Mouse (Mus musculus) c-Kit-positive CD71-negative TER-119-negative erythroid progenitor cells, embryonic 14.5 days (primary cell): ENCODE data around the gene Gpr180.
"Not testable (repeated sequence)": the region's sequence is repeated elsewhere in the genome, so short reads cannot be mapped to it uniquely, and the experiment has no call there.

Source experiments
- DNase-seq: peaks from one replicate; pipeline ENCODE4 v3.0.0-alpha.2; 2013; ENCODE audit warnings: low read depth

Gene Gpr180

GRCm38 (mm10) chr14:118152294-118152651, 15.3 kb downstream of the Gpr180 start:
- DNase-seq: no peak

GRCm38 (mm10) chr14:118156056-118156455, 19.1 kb downstream of the Gpr180 start:
- DNase-seq: not testable (repeated sequence)

GRCm38 (mm10) chr14:118156740-118157139, 19.8 kb downstream of the Gpr180 start:
- no peak for DNase-seq

GRCm38 (mm10) chr14:118157146-118157545, 20.2 kb downstream of the Gpr180 start:
- DNase-seq: peak; percentile 13

GRCm38 (mm10) chr14:118161751-118162150, 24.8 kb downstream of the Gpr180 start:
- DNase-seq: no peak

- DNase-seq: no peak
These were observed 25.7 kb downstream of the Gpr180 start for GRCm38 (mm10) chr14:118162640-118163039.

- no peak for DNase-seq
These were observed 31.8 kb downstream of the Gpr180 start for GRCm38 (mm10) chr14:118168776-118169175.

- no peak for DNase-seq
These were observed 36.7 kb downstream of the Gpr180 start for GRCm38 (mm10) chr14:118173590-118174203.

- DNase-seq: no peak
These were observed 38.2 kb downstream of the Gpr180 start for GRCm38 (mm10) chr14:118175071-118175693.

GRCm38 (mm10) chr14:118175694-118176085, 38.7 kb downstream of the Gpr180 start:
- DNase-seq: no peak

- no peak for DNase-seq
These were observed 42.3 kb downstream of the Gpr180 start for GRCm38 (mm10) chr14:118179251-118179650.

GRCm38 (mm10) chr14:118179701-118180100, 42.7 kb downstream of the Gpr180 start:
- no peak for DNase-seq

- peak; percentile 52 for DNase-seq
These were observed 43.2 kb downstream of the Gpr180 start for GRCm38 (mm10) chr14:118180117-118180557.

GRCm38 (mm10) chr14:118180711-118181177, 43.8 kb downstream of the Gpr180 start:
- no peak for DNase-seq

- no peak for DNase-seq
These were observed 54.5 kb downstream of the Gpr180 start for GRCm38 (mm10) chr14:118191442-118191841.

- DNase-seq: no peak
These were observed 56.2 kb downstream of the Gpr180 start for GRCm38 (mm10) chr14:118193001-118193628.

- no peak for DNase-seq
These were observed 56.7 kb downstream of the Gpr180 start for GRCm38 (mm10) chr14:118193663-118194062.

- no peak for DNase-seq
These were observed 57.4 kb downstream of the Gpr180 start for GRCm38 (mm10) chr14:118194219-118194914.

GRCm38 (mm10) chr14:118197063-118197462, 60.1 kb downstream of the Gpr180 start:
- DNase-seq: no peak

- DNase-seq: no peak
These were observed 63.8 kb downstream of the Gpr180 start for GRCm38 (mm10) chr14:118200731-118201130.

- DNase-seq: no peak
These were observed 65.0 kb downstream of the Gpr180 start for GRCm38 (mm10) chr14:118202006-118202405.

GRCm38 (mm10) chr14:118203031-118203430, 66.1 kb downstream of the Gpr180 start:
- DNase-seq: no peak

GRCm38 (mm10) chr14:118207347-118207746, 70.4 kb downstream of the Gpr180 start:
- no peak for DNase-seq
